Mouse (Mus musculus) midbrain, embryonic 13.5 days (tissue): ENCODE measurements around the gene Prim2. TPM values are rescaled to one million over a fixed set of nuclear protein-coding genes. Genes with fewer than 3 reads are reported as not detected.

Experiments used
- ATAC-seq: fragments of 200-750 bp; cut with Nextera tagmentation; 2 replicates; pipeline ENCODE4 v1.8.0; 2017; ENCODE audit warnings: mild to moderate bottlenecking, moderate TSS enrichment, moderate library complexity
- H3K27ac ChIP-seq: fragments of 300-500 bp; sonication (generic); 2 replicates; pipeline ENCODE4 v1.5.1; 2015; ENCODE audit warnings: inconsistent platforms, mild to moderate bottlenecking, moderate library complexity
- H3K27me3 ChIP-seq: fragments of 300-500 bp; sonication (generic); 2 replicates; pipeline ENCODE4 v1.6.1; 2015; ENCODE audit warnings: mild to moderate bottlenecking, inconsistent platforms
- H3K36me3 ChIP-seq: fragments of 300-500 bp; sonication (generic); 2 replicates; pipeline ENCODE4 v1.6.1; 2015; ENCODE audit warnings: mild to moderate bottlenecking, inconsistent platforms
- H3K4me1 ChIP-seq: fragments of 300-500 bp; sonication (generic); replicated peaks from 2 replicates; pipeline ENCODE4 v1.6.1; 2015; ENCODE audit warnings: inconsistent platforms
- H3K4me2 ChIP-seq: fragments of 300-500 bp; sonication (generic); replicated peaks from 2 replicates; pipeline ENCODE4 v1.6.1; 2015; ENCODE audit warnings: moderate library complexity, mild to moderate bottlenecking, inconsistent platforms
- H3K4me3 ChIP-seq: fragments of 300-500 bp; sonication (generic); replicated peaks from 2 replicates; pipeline ENCODE4 v1.5.1; 2015; ENCODE audit warnings: mild to moderate bottlenecking, inconsistent platforms
- H3K9ac ChIP-seq: fragments of 300-500 bp; sonication (generic); replicated peaks from 2 replicates; pipeline ENCODE4 v1.6.1; 2015; ENCODE audit warnings: mild to moderate bottlenecking, inconsistent platforms
- H3K9me3 ChIP-seq: fragments of 300-500 bp; sonication (generic); 2 replicates; pipeline ENCODE4 v1.6.1; 2016; ENCODE audit warnings: mild to moderate bottlenecking, inconsistent platforms
- WGBS: fragments of 180-500 bp; shearing (Covaris S2); methylation state at CpG from one replicate; pipeline ENCODE4 v1.1.7; 2015; 5-methylcytosine and 5-hydroxymethylcytosine counted together
- polyA plus RNA-seq: library from polyadenylated mRNA; unstranded; fragments of >200 nt; fragmentation: Nextera tagmentation; extraction: Ambion mirVana; gene quantifications from 2 replicates; pipeline ENCODE4 v1.2.1, GENCODE M21; 2015

Gene Prim2
- polyA plus RNA-seq, 1 experiment from 2014 or later = 27.7 TPM

DNA sequence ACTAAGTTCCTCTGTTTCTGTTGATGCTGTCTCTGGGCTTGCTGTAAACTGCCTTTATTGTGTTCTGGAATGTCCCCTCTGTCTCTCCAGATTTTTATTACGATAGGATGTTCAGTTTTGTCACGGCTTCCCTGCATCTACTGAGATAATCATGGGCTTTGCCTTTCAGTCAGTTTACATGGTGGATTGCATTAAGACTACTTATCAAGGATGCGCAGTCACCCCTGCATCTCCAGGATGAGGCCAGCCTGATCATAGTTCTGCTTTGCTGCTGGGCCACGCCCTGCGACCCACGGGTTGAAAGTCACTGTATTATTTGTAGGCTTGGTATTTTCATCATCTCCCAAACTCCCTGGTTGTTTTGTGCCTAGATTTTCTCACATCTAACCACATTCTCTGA is 95.1 kb downstream of the Prim2 start:
- Histone ChIP-seq H3K4me3 (no peak overlapping the region), H3K9me3 (no peaks in the 10 kb centered on the region), H3K27ac (no peak overlapping the region), H3K36me3 (no peaks in the 10 kb centered on the region), H3K4me1 (no peaks in the 10 kb centered on the region), H3K27me3 (no peaks in the 10 kb centered on the region), H3K4me2 (no peak overlapping the region), H3K9ac (no peak overlapping the region)
- WGBS = 96% methylated on average over 6 of the region's 6 CpGs
- ATAC-seq = no peak

DNA sequence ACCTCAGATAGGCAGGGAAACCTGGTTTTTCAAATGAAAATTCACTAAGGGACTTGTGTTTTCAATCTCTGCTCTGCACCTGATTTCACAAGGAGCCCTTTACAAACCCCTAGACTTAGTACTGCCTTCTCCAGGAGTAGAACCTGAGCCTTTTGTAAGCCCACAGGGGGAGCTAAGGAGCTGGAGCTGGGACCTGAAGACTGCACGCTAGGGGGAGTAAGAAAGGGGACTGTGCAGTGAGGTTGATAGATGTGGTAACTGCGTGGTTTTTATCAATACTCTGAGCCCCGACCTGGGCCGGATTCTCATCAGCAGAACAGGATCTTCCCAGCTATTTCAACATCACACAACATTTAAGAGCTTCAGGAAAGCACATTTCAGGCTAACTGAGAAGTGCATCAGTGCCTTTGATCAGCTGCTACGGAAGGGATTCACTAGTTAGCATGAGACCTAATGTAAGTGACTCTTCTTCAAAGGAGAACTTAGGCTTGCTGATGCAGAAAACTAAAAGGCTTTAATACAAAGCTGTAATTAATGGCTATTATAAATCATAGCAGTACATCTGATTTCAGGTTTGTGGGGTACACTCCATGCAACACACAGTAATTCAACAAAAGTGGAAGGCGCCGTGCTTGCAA is 103.7 kb downstream of the Prim2 start:
- ATAC-seq = no peak
- Histone ChIP-seq H3K36me3 (no peaks in the 10 kb centered on the region), H3K4me3 (no peak overlapping the region)

DNA sequence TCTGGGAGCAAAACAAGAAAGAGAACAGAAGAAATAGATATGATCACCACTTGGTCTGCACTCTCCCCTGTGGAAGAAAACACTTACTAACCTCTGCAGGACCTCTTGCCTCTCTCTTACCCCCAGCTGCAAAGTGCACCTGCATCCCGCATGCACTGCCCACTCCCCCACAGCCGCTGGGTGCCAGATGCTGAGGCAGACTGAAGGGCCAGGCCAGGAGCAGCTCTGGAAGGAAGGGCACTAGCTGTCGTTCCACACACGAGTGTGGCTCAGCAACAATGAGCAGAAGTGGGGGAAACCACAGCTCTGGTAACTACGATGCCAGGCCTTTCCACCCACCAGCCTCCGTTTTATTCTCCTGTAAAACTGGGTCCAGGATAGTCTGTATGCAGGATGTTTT is 105.6 kb downstream of the Prim2 start:
- WGBS = 84% methylated on average over 6 of the region's 6 CpGs
- Histone ChIP-seq H3K4me2 (no peak overlapping the region), H3K4me1 (no peaks in the 10 kb centered on the region), H3K9me3 (no peaks in the 10 kb centered on the region), H3K4me3 (no peak overlapping the region), H3K27ac (no peak overlapping the region), H3K27me3 (no peaks in the 10 kb centered on the region), H3K9ac (no peak overlapping the region), H3K36me3 (no peaks in the 10 kb centered on the region)
- no peak for ATAC-seq

More for the DNA sequence above, 103.7 kb downstream of the Prim2 start:
- H3K4me2 ChIP-seq = no peak overlapping the region
- H3K4me1 ChIP-seq = no peaks in the 10 kb centered on the region
- no peaks in the 10 kb centered on the region for H3K9me3 ChIP-seq
- 59% methylated on average over 7 of the region's 7 CpGs for WGBS
- no peaks in the 10 kb centered on the region for H3K27me3 ChIP-seq
- H3K27ac ChIP-seq = no peak overlapping the region
- H3K9ac ChIP-seq = no peak overlapping the region

DNA sequence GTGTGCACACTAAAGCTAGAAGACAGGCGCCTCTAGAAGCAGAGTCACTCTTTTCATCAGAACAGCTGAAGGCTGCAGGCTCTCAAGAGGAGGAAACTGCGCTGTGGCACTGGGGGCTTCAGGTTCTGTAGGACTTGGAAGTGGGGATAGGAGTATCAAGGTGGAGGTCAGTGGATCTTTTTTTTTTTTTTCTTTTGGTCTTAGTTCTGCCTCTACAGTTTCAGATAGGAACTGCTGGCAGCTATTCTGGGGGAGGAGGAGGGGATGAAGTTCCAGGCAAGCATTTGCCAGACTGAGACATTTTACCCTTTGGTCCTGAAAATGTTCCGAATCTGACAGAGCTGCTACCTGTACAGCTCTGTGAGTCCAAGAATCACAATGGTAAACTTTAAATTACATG is 106.0 kb downstream of the Prim2 start:
- no peak overlapping the region for H3K4me3 ChIP-seq
- no peak overlapping the region for H3K27ac ChIP-seq
- H3K4me1 ChIP-seq = no peaks in the 10 kb centered on the region
- H3K4me2 ChIP-seq = no peak overlapping the region
- no peak for ATAC-seq
- H3K36me3 ChIP-seq = no peaks in the 10 kb centered on the region
- H3K9me3 ChIP-seq = no peaks in the 10 kb centered on the region
- no peak overlapping the region for H3K9ac ChIP-seq
- no peaks in the 10 kb centered on the region for H3K27me3 ChIP-seq
- 96% methylated on average over 3 of the region's 3 CpGs for WGBS

DNA sequence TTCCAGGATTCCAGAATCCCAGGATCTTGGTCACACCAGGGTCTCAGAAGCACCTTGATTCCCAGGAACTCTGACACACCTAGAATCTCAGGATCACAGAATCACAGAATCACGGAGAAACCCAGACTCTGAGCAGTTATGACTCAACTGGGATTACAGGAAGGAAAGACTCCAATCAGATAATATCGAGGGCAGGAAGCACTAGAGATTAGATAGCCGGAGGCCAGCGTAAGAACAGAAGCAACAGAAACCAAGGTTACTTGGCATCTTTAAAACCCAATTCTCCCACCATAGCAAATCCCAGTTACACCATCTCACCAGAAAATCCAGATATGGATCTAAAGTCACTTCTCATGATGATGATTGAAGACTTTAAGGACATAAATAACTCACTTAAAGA is 113.0 kb downstream of the Prim2 start:
- no peak overlapping the region for H3K9ac ChIP-seq
- 95% methylated on average over 4 of the region's 4 CpGs for whole genome bisulfite sequencing
- no peak for ATAC-seq

DNA sequence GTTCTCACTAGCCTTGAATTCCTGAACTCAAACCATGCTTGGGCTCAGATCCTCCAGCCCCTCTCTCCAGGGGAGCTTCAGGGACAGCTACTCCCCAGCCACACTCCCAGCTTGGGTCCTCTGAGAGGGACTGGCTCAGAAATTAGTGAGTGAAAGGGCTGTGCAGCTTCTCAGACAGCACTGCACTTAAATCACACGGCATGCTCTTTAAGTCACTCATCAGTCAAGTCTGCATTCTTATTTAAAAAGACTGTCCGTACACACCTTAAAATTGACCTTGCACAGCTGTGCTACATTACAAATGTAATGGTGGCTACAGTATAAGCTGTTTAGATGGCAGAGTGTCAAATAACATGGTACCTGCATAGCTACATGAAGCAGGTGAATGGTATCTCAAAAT is 114.0 kb downstream of the Prim2 start:
- no peak for ATAC-seq
- H3K4me1 ChIP-seq = no peaks in the 10 kb centered on the region
- H3K36me3 ChIP-seq = no peaks in the 10 kb centered on the region
- 90% methylated on average over 2 of the region's 2 CpGs for WGBS
- H3K4me2 ChIP-seq = no peak overlapping the region
- no peaks in the 10 kb centered on the region for H3K9me3 ChIP-seq
- H3K27ac ChIP-seq = no peak overlapping the region
- no peak overlapping the region for H3K9ac ChIP-seq
- no peaks in the 10 kb centered on the region for H3K27me3 ChIP-seq
- H3K4me3 ChIP-seq = no peak overlapping the region

More for the DNA sequence above, 113.0 kb downstream of the Prim2 start:
- no peak overlapping the region for H3K4me2 ChIP-seq
- no peak overlapping the region for H3K4me3 ChIP-seq
- H3K27me3 ChIP-seq = no peaks in the 10 kb centered on the region
- no peaks in the 10 kb centered on the region for H3K36me3 ChIP-seq
- H3K9me3 ChIP-seq = no peaks in the 10 kb centered on the region
- H3K27ac ChIP-seq = no peak overlapping the region
- H3K4me1 ChIP-seq = no peaks in the 10 kb centered on the region

DNA sequence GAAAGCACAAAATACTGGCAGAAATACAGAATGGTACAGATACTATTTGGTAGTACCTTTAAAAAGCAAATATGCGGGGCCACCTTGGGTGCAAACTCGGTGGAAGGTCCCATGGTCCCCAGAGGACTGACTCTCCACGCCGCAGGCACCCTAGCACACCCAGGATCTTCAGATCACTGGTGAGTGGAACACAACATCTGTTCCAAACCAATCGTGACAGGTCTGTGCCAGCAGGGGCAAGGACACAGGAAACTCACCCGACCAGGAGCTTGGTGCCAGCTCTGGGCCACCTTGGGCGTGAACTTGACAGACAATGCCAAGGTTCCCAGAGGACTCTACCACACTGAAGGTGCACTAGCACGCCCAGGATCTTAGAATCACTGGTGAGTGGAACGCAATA is 118.2 kb downstream of the Prim2 start:
- H3K9me3 ChIP-seq = no peaks in the 10 kb centered on the region
- 0 out of 2 replicates have a peak, but pooled peaks have one; percentile 14 for ATAC-seq
- no peaks in the 10 kb centered on the region for H3K36me3 ChIP-seq
- no peak overlapping the region for H3K27ac ChIP-seq
- no peak overlapping the region for H3K9ac ChIP-seq
- no peaks in the 10 kb centered on the region for H3K4me1 ChIP-seq
- no peaks in the 10 kb centered on the region for H3K27me3 ChIP-seq
- WGBS = 96% methylated on average over 9 of the region's 9 CpGs
- no peak overlapping the region for H3K4me2 ChIP-seq
- no peak overlapping the region for H3K4me3 ChIP-seq

DNA sequence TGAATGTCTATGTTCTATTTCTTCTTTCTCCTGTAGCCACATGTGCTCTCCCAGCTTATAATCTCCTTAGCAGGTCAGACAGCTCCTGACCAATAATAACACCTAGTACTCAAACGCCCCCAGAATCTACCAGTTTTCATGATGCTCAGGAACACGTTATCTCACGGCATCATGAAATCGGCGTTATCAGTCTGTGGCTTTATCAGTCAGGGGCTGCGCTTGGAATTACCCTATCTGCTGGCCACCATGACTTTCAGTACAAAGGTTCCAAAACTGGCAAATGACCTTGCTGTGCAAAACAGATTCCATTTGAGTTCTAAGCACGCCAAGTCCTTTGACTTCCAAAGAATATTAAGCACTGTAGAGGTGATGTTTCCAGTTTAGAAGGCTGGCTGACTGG is 127.9 kb downstream of the Prim2 start:
- H3K27ac ChIP-seq = no peak overlapping the region
- no peak for ATAC-seq
- 95% methylated on average over 7 of the region's 7 CpGs for WGBS
- no peaks in the 10 kb centered on the region for H3K27me3 ChIP-seq
- H3K4me2 ChIP-seq = no peak overlapping the region
- no peaks in the 10 kb centered on the region for H3K4me1 ChIP-seq
- no peak overlapping the region for H3K4me3 ChIP-seq
- H3K36me3 ChIP-seq = no peaks in the 10 kb centered on the region
- no peak overlapping the region for H3K9ac ChIP-seq
- no peaks in the 10 kb centered on the region for H3K9me3 ChIP-seq

DNA sequence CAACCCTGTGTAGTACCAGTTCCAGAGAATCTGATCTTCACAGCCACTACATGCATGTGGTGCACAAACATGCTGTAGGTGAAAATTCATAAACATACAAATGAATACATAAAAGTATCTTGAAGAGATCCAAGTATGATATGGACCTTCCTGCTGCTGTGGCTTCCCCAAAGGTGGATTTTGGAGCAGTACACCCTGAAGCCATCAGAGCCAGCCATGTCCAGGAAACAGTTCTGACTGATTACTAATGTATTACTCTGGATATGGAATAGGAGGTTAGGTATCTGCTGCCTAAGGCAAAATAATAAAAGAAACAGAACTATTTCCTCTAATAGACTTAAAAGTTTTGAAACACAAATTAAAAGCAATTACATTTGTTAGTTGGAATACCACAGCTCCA is 131.6 kb downstream of the Prim2 start:
- ATAC-seq = no peak
- H3K9me3 ChIP-seq = no peaks in the 10 kb centered on the region
- H3K4me3 ChIP-seq = no peak overlapping the region
- no peaks in the 10 kb centered on the region for H3K4me1 ChIP-seq
- H3K9ac ChIP-seq = no peak overlapping the region
- H3K36me3 ChIP-seq = no peaks in the 10 kb centered on the region
- no peak overlapping the region for H3K27ac ChIP-seq
- no peak overlapping the region for H3K4me2 ChIP-seq
- no peaks in the 10 kb centered on the region for H3K27me3 ChIP-seq

DNA sequence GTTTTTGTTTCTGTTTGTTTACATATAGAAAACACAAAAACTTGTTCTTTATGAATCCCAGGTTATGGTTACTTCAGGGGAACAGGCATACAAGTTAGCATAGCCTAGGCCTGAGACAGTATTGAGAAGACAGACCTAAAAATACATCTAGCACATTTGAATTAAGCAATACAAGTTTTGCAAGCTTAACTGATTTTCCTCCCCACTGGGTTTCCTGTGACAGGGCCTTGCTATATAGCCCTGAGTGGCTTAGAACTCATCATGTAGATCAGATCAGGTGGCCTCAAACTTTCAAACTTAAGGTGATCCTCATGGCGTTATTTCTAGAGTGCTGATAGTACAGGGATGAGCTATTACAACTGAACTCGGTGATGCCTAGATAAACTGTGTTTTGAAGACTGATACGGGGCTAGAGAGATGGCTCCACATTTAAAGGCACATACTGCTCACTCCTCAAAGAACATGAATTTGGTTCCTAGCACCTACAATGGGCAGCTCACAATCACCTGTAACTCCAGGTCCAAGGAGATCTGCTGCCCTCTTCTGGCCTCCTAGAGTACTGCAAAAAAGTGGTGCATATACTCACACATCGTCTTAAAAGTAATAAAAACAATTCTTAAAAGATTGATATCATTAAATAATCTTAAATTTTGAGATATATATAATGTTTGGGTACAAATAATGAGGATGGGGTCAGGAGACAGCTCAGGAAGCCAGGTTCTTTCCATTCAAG is 133.2 kb downstream of the Prim2 start:
- 95% methylated on average over 4 of the region's 4 CpGs for WGBS
- H3K4me2 ChIP-seq = no peak overlapping the region
- peaks cover 7% of the 10 kb centered on the region for H3K4me1 ChIP-seq
- H3K27me3 ChIP-seq = no peaks in the 10 kb centered on the region
- ATAC-seq = no peak
- H3K9me3 ChIP-seq = no peaks in the 10 kb centered on the region
- H3K4me3 ChIP-seq = no peak overlapping the region
- no peak overlapping the region for H3K27ac ChIP-seq
- H3K36me3 ChIP-seq = no peaks in the 10 kb centered on the region
- H3K9ac ChIP-seq = no peak overlapping the region

DNA sequence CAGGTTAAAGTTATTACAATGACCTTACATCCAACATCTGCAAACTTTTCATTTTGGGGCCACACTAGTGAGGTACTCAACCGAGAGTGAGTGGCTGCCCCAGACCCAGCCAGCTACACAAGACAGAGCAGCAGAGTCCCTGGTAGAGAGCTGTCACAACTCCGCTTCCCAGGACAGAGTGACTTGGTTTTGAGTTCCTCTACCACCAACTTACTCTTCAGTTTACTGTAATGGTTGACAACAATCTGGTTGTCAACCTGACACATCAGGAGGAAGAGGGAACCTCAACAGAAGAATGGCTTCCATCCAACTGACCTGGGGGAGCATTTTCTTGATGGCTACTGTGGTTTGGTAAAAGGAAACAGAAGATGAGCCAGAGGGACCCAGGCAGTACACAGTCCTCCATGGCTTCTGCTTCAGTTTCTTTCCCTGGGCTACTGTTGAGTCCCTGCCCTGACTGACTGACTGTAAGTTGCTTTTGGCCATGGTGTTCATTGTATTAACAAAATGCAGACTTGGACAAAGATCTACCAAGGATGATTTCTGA is 134.4 kb downstream of the Prim2 start:
- Histone ChIP-seq H3K9me3 (no peaks in the 10 kb centered on the region), H3K9ac (no peak overlapping the region), H3K27me3 (no peaks in the 10 kb centered on the region), H3K36me3 (no peaks in the 10 kb centered on the region), H3K4me2 (no peak overlapping the region), H3K4me1 (peaks cover 12% of the 10 kb centered on the region), H3K4me3 (no peak overlapping the region), H3K27ac (no peak overlapping the region)
- WGBS = 90% methylated on average over 2 of the region's 2 CpGs
- no peak for ATAC-seq

DNA sequence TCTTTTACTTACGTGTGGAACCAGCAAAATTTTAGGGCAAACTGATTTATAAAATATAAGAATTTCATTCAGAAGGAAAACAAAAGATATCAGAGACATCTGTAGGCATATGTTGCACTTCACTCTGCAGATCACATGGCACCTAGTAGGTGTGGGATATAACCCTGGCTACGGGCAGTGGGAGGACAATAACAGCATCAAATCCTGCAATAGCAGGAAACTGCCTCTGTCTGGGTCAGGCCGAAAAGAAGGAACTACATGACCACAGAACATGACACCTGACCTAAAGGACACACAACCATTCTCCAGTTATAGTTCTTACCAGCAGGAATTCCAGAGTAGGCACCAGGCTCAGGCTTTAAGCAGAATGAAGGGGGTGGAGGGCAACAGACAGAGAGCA is 137.7 kb downstream of the Prim2 start:
- Histone ChIP-seq H3K9ac (no peak overlapping the region), H3K27me3 (no peaks in the 10 kb centered on the region), H3K4me2 (no peak overlapping the region), H3K9me3 (no peaks in the 10 kb centered on the region), H3K4me1 (peaks cover 19% of the 10 kb centered on the region), H3K27ac (no peak overlapping the region), H3K36me3 (no peaks in the 10 kb centered on the region), H3K4me3 (no peak overlapping the region)
- no peak for ATAC-seq
- 69% methylated on average over 3 of the region's 3 CpGs for WGBS
